8 mouse cellular contexts compared by ENCODE assay signal in genomic region chr6:29204932-29205614, GRCm38 (mm10). TPM values are rescaled to one million over a fixed set of nuclear protein-coding genes. Genes with fewer than 3 reads are reported as not detected.
DNase-seq lines count a peak whose midpoint lies in the region; ATAC-seq and TF ChIP-seq lines count a peak whose summit lies in the region.

No protein-coding gene starts in this region.

- TF ChIP-seq EP300 in lung, postnatal 0 days (IDR thresholded peaks at IDR 0.05): no peak

- no peaks in the 10 kb centered on the region for H3K9me3 ChIP-seq in forebrain, embryonic 15.5 days
- H3K9me3 ChIP-seq in intestine, embryonic 14.5 days (ENCODE audit: control insufficient read depth, low read length): no peaks in the 10 kb centered on the region
- H3K9me3 ChIP-seq in lung, postnatal 0 days (ENCODE audit: low read length): no peaks in the 10 kb centered on the region

- H3K36me3 ChIP-seq in forebrain, embryonic 15.5 days: peaks cover 33% of the 10 kb centered on the region
- H3K36me3 ChIP-seq in intestine, embryonic 14.5 days (ENCODE audit: control insufficient read depth, insufficient read depth, low read length): peaks cover 41% of the 10 kb centered on the region
- 0 out of 2 replicates have a peak, but pooled peaks cover 19% of the 10 kb centered on the region for H3K36me3 ChIP-seq in lung, postnatal 0 days (ENCODE audit: insufficient read depth, low read length)

- H3K4me3 ChIP-seq in forebrain, embryonic 15.5 days: no peak overlapping the region
- no peak overlapping the region for H3K4me3 ChIP-seq in intestine, embryonic 14.5 days (ENCODE audit: low read depth, low read length)
- H3K4me3 ChIP-seq in lung, postnatal 0 days (ENCODE audit: low read depth, low read length): no peak overlapping the region

- H3K27me3 ChIP-seq in forebrain, embryonic 15.5 days: no peaks in the 10 kb centered on the region
- no peaks in the 10 kb centered on the region for H3K27me3 ChIP-seq in intestine, embryonic 14.5 days (replicated peaks; ENCODE audit: control insufficient read depth, insufficient read depth, low read length)
- H3K27me3 ChIP-seq in lung, postnatal 0 days (replicated peaks; ENCODE audit: insufficient read depth, low read length): no peaks in the 10 kb centered on the region

- no peak overlapping the region for H3K9ac ChIP-seq in forebrain, embryonic 15.5 days (replicated peaks)
- no peak overlapping the region for H3K9ac ChIP-seq in intestine, embryonic 14.5 days (ENCODE audit: low read length)
- H3K9ac ChIP-seq in lung, postnatal 0 days (replicated peaks; ENCODE audit: low read depth): no peak overlapping the region

- WGBS in forebrain, embryonic 15.5 days: 54% methylated on average over 15 of the region's 15 CpGs
- 54% methylated on average over 15 of the region's 15 CpGs for WGBS in intestine, embryonic 14.5 days
- WGBS in lung, postnatal 0 days: 55% methylated on average over 15 of the region's 15 CpGs

- peak; percentile 97 for TF ChIP-seq CTCF in lung, postnatal 0 days (IDR thresholded peaks at IDR 0.05)

- peaks cover 3% of the 10 kb centered on the region for H3K4me1 ChIP-seq in forebrain, embryonic 15.5 days
- no peaks in the 10 kb centered on the region for H3K4me1 ChIP-seq in intestine, embryonic 14.5 days (replicated peaks; ENCODE audit: control insufficient read depth, insufficient read depth, low read length)
- H3K4me1 ChIP-seq in lung, postnatal 0 days (ENCODE audit: insufficient read depth, low read depth, low read length): no peaks in the 10 kb centered on the region

- peak; percentile 68 for DNase-seq in adrenal gland, postnatal 10 days
- no peak for DNase-seq in adrenal gland, adult 18-20 months (ENCODE audit: low spot score in 2 of 2)
- peak; percentile 50 for DNase-seq in urinary bladder, postnatal 14 days (ENCODE audit: low spot score)
- no peak for DNase-seq in urinary bladder, postnatal 25 days (ENCODE audit: low spot score)
- peak; percentile 85 for DNase-seq in intestine, embryonic 14.5 days (ENCODE audit: low spot score)
- DNase-seq in lung, postnatal 0 days (ENCODE audit: low spot score): peak; percentile 86
- DNase-seq in retina, postnatal 1 day: peak; percentile 84

- H3K4me2 ChIP-seq in forebrain, embryonic 15.5 days (replicated peaks): no peak overlapping the region
- no peak overlapping the region for H3K4me2 ChIP-seq in intestine, embryonic 14.5 days (ENCODE audit: low read length)
- H3K4me2 ChIP-seq in lung, postnatal 0 days (replicated peaks; ENCODE audit: low read depth, low read length): no peak overlapping the region

- no peak overlapping the region for H3K27ac ChIP-seq in forebrain, embryonic 15.5 days (replicated peaks)
- no peak overlapping the region for H3K27ac ChIP-seq in intestine, embryonic 14.5 days (ENCODE audit: low read depth)
- no peak overlapping the region for H3K27ac ChIP-seq in lung, postnatal 0 days (ENCODE audit: low read length)

- ATAC-seq in forebrain, embryonic 15.5 days (replicated peaks): peak; percentile 31; the same call in 1 of the 2 replicates
- ATAC-seq in intestine, embryonic 14.5 days (replicated peaks; ENCODE audit: low FRiP score, low TSS enrichment, low read depth): 0 out of 2 replicates have a peak, but pooled peaks have one; percentile 32
- peak; percentile 44 for ATAC-seq in lung, postnatal 0 days

RNA-seq across cellular contexts. Expression of gene Impdh1, which starts 11.1 kb away (rescaled TPM):
- total RNA-seq in adrenal gland, postnatal 10 days (2021): 100 to 1,000 TPM; 351 to 403 TPM
- 10 to 100 TPM; 49.6 to 63.7 TPM for total RNA-seq in adrenal gland, adult 18-20 months (2021)
- polyA plus RNA-seq in forebrain, embryonic 15.5 days (2015; fragmentation: Nextera tagmentation; extraction: Ambion mirVana): 54.5 and 57.3 TPM in 2 replicates
- polyA plus RNA-seq in intestine, embryonic 14.5 days (2014; fragmentation: Nextera tagmentation; extraction: Ambion mirVana): 47.5 and 48.1 TPM in 2 replicates
- polyA plus RNA-seq in lung, postnatal 0 days (2015; fragmentation: Nextera tagmentation; extraction: Ambion mirVana): 93.8 and 106 TPM in 2 replicates

RNA-seq across cellular contexts. Expression of gene Prrt4, which starts 25.7 kb away (rescaled TPM):
- 1 to 10 TPM; 4.2 to 5.6 TPM for total RNA-seq in adrenal gland, postnatal 10 days (2021)
- total RNA-seq in adrenal gland, adult 18-20 months (2021): 1 to 10 TPM; 1.3 to 3.9 TPM
- 4.5 and 4.7 TPM in 2 replicates for polyA plus RNA-seq in forebrain, embryonic 15.5 days (2015; fragmentation: Nextera tagmentation; extraction: Ambion mirVana)
- 0.52 and 0.78 TPM in 2 replicates for polyA plus RNA-seq in intestine, embryonic 14.5 days (2014; fragmentation: Nextera tagmentation; extraction: Ambion mirVana)
- polyA plus RNA-seq in lung, postnatal 0 days (2015; fragmentation: Nextera tagmentation; extraction: Ambion mirVana): 2.0 and 2.5 TPM in 2 replicates

RNA-seq across cellular contexts. Expression of gene Rbm28, which starts 40.3 kb away (rescaled TPM):
- 10 to 100 TPM; 21.4 to 29.1 TPM for total RNA-seq in adrenal gland, postnatal 10 days (2021)
- 10 to 100 TPM; 32.4 to 34.3 TPM for total RNA-seq in adrenal gland, adult 18-20 months (2021)
- polyA plus RNA-seq in forebrain, embryonic 15.5 days (2015; fragmentation: Nextera tagmentation; extraction: Ambion mirVana): 41.4 and 41.6 TPM in 2 replicates
- polyA plus RNA-seq in intestine, embryonic 14.5 days (2014; fragmentation: Nextera tagmentation; extraction: Ambion mirVana): 44.6 and 49.7 TPM in 2 replicates
- polyA plus RNA-seq in lung, postnatal 0 days (2015; fragmentation: Nextera tagmentation; extraction: Ambion mirVana): 16.9 and 19.1 TPM in 2 replicates

Comparison
In these comparisons a context has a peak if more than half of its experiments do, and no peak if none do; other contexts are left out.
1. DNase-seq: peak in adrenal gland, postnatal 10 days (single experiment), urinary bladder, postnatal 14 days (single experiment), intestine, embryonic 14.5 days (single experiment), lung, postnatal 0 days (single experiment) and retina, postnatal 1 day (single experiment); none in adrenal gland, adult 18-20 months (0 of 2) and urinary bladder, postnatal 25 days (single experiment).
2. Peak in every context shown above with its lines, with median percentiles within 50 percentile points of each other: ATAC-seq.